Mouse (Mus musculus): ENCODE data around the gene Myo18b.

- TF ChIP-seq CTCF (IDR thresholded peaks at IDR 0.05; ENCODE audit: control insufficient read depth, insufficient read depth, low read length) = no peak
- no peak for TF ChIP-seq POLR2A (IDR thresholded peaks at IDR 0.05; ENCODE audit: borderline replicate concordance, control insufficient read depth, low read depth, low read length)
Observed at GRCm38 (mm10) chr5:112714679-112715446, 181.3 kb downstream of the Myo18b start.
